Mouse (Mus musculus): ENCODE results near the gene Tet3.
A peak's percentile ranks its signal among the peaks of the same experiment; 100 is the strongest.

Tet3 gene

DNA sequence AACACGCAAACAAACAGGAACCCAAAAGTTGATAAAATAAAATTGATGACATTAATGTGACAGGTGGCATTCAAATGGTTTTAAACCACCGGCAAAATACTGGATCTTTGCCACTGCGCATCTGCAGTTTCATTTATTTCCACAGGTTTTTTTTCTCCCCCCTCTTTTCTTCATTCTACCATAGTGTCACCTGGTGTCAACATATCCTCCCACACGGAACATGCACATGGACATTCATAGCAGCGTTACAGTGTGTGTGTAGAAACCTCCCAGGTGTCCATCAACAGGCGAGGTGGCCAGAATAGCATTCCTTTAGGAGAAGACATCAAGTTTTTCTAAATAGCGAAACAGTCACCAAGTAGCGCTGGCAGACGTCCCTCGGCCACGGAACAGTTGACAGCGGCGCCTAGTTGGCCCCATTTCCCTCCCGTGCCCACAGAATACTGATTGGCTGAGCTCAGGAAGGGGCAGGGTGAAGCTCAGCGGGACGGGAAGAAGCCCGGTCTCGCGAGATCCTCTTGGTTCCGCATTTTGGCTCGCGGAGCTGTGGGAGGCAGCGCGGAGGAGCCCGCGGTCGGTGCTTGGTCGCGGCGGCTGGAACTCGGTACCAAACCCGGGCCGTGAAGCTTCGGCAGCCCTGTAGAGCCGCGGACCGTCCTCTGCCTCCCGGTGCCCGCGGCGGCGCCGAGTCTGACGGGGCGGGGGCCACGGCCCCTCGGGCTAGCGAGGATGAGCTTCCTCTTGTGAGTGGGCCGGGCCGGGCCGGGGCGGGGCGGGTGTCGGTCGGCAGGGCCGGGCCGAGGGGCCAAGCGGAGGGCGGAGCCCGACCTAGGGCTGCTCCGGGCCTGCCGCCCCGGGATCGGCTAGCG, 133.1 kb downstream of the Tet3 start, which contains the start of the genes Mthfd2 and Mob1a:
TSS of gene Mthfd2 (minus strand) at position 384 of the 869 bp plus-strand sequence.
TSS of gene Mob1a (plus strand) at position 492 of the 869 bp plus-strand sequence.
- DNase-seq (ENCODE audit: low spot score): peak; percentile 98

DNA sequence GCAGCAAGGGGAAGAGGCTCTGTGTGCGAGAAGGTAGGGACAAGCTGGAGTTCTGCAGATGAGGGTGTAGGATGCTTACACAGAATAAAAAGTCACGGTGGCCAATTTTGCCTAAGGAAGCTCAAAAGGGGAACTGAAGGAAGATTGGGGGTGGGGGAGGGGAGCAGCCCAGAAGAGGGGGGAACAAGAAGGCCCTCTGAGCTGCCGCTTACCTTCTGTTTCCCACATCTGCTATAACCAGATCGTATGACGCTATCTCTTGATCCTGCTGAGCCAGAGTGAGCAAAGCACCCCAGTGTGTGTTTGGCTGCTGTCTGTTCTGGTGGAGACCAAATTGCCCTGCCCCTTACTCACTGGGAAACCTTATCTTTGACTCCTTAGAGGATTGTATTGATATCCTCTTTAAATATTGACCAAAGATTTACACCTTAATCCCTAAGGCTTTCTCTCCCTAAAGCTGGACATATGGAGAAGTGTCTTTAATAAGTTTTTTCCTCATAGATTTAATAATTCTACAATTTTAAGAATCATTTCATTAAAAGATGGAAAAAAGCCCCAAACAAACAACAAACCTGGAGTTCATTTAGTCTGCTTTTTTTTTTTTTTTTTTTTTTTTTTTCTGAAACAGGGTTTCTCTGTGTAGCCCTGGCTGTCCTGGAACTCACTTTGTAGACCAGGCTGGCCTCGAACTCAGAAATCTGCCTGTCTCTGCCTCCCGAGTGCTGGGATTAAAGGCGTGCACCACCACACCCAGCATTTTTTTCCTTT, 135.0 kb downstream of the Tet3 start:
- no peak for DNase-seq (ENCODE audit: low spot score)

DNA sequence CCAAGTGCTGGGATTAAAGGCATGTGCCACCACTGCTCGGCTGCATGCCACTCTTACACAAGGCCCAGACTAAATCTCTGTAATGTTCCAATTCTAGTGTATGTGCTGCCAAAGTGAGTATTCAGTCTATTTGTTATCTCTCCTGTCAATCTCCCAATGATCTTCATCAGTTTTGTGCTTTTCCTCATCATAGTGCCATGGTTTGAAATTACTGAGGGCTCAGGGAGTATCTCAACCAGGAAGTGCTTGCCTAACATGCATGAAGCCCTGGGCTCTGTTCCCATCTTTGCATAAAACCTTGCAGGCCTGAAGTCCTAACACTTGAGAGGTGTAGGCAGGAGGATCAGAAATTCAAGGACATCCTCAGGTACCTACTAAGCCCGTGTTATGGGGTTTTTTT, 136.1 kb downstream of the Tet3 start:
- no peak for DNase-seq (ENCODE audit: low spot score)

DNA sequence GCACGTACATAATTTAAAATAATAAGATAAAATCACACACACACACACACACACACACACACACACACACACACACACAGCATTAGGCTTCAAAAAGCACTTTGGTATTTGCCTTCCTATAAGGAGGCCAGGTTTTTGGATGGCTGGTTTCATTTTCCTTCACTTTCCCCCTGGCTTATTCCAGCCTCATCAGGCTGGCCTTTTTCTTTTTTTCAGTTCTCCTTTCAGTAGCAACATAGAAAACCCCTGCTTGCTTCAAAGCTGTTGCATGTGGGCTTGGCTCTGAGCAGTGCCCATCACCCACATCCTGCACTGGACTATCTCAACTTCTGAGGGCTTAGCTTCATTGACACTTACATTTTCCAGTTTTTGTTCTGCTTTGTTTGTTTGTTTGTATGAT, 137.0 kb downstream of the Tet3 start:
- no peak for DNase-seq (ENCODE audit: low spot score)

DNA sequence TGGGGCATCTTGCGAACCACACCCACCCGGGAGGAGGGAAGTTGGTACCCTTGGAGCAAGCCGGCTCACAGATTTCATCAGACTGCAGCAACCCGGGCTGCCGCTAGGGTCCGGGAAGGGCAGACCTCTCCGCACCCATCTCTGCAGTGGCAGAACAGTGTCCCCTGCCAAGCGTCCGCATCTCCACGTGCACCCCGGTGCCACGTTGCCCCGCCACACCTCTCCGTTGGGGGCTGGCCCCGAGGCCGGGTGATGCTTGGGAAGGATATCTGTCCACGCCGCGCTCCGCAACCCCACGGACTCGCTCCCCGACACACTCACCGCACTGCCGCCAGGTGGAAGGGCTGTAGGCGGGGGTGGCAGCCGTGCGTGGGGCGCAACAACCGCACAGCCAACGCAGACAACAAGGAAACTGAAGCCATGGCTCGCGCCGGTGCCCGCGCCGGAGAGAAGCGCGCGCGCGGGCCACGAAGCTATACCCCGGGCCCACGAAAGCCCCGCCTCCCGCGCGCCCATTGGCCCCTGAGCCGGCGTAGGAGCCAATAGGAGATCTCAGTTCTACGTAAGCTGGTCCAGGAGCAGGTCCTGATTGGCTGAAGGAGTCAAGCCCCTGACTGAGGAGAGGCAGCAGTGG, 141.7 kb downstream of the Tet3 start:
- DNase-seq (ENCODE audit: low spot score): peak; percentile 94

DNA sequence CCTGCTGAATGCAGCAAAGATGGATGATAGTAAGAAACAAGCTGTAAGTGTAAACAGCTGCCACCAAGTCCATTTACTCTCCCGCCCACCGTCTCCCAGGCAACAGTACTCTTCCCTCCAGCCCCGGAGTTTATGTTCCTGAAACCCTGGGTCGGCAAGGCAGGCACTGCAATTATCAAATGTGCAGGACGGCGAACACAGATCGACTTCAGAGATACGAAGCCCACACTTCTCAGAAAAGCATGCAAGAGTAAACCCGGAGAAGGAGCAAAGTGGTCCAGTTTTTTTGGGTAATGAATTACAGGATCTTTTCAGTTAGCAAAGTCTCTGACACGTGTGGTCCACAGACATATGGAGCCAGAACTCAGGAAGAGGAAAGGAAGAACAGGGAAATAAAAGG, 142.9 kb downstream of the Tet3 start:
- DNase-seq (ENCODE audit: low spot score): peak; percentile 29

DNA sequence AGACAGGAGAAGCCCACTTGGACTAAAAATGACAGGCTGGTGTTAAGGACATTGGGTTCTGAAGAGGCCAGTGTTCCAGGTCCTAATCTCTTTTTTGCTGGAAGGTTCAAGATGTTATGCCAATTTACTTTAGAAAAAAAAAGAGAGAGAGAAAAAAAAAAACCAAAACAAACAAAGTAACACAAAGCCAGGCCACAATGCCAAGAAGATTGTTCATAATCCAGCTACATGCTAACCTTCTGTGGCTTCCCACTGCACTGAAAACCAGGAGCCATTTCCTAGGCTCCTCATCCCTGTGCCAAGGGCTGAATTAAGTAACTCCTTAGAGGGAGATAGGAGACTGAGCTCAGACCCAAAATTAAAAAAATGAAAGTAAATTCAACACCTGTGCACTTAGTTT, 143.6 kb downstream of the Tet3 start:
- DNase-seq (ENCODE audit: low spot score): no peak

DNA sequence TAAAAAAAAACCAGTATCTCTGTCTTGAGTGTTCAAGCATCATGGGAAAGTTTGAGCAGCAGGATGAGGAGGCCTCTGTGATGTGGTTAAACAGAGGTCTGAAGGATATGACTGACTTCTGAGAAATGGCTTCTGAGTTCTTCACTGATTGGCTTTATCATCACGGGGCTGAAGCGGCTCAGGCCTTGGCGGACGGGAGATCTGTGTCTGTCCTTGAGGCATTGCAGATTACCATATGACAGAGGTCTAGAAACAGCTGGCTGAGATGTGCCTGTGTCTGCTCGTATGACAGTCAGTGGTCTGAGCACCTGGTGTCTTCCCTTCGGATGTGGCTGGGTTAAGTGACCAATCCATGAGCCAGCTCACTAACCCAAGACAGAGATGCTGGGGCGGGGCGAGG, 146.4 kb downstream of the Tet3 start:
- no peak for DNase-seq (ENCODE audit: low spot score)

Data from retina, embryonic 14.5 days (tissue).